Mouse (Mus musculus): ENCODE data around the gene Xirp1.
"Not testable (repeated sequence)": the region's sequence is repeated elsewhere in the genome, so short reads cannot be mapped to it uniquely, and the experiment has no call there.

DNA sequence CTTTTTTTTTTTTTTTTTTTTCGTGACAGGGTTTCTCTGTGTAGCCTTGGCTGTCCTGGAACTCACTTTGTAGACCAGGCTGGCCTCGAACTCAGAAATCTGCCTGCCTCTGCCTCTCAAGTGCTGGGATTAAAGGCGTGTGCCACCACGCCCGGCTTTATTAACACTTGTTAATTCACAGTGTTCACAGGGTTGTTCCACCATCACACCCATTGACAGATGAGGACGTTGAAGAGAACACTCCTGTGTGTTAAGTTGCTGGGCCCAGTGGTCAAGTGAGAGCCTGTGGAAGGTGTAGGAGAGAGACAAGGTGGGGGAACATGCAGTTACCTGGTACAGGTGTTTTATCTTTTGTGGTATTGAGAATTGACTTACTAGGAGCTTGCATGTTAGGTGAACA, 11.2 kb downstream of the Xirp1 start:
- not testable (repeated sequence) for TF ChIP-seq CTCF (IDR thresholded peaks at IDR 0.05; ENCODE audit: control insufficient read depth, insufficient read depth, insufficient read length); USF1 (IDR thresholded peaks at IDR 0.05; ENCODE audit: low read depth); MYOG (IDR thresholded peaks at IDR 0.05; ENCODE audit: control insufficient read depth, extremely low read depth, insufficient read length); MAX (IDR thresholded peaks at IDR 0.05)
